Mouse (Mus musculus): ENCODE results near the gene Psmc4. TPM values are rescaled to one million over a fixed set of nuclear protein-coding genes. Genes with fewer than 3 reads are reported as not detected.

Psmc4 gene
- total and polyA plus RNA-seq, 3 experiments: 267 to 286 TPM; not detected in 1

GRCm38 (mm10) chr7:28010271-28010670, 39.6 kb downstream of the Psmc4 start:
- Histone ChIP-seq H3K4me1 (ENCODE audit: control insufficient read depth in 1 of 2, insufficient read depth in 2 of 2, low read length in 2 of 2) (peaks cover 0 to 8% of the 10 kb centered on the region in 2 experiments; a peak in 3 of 4 replicates), H3K9me3 (replicated peaks; ENCODE audit: insufficient read depth, low read length) (no peaks in the 10 kb centered on the region), H3K27ac (ENCODE audit: control insufficient read depth, low read depth, low read length) (no peak overlapping the region), H3K79me2 (ENCODE audit: control insufficient read depth, insufficient read depth, low read length, poor library complexity) (peaks cover 17% of the 10 kb centered on the region), H3K4me3 (ENCODE audit: control insufficient read depth in 1 of 2, insufficient read depth in 1 of 2, low read depth in 2 of 2, low read length in 2 of 2) (no peak overlapping the region), H3K36me3 (ENCODE audit: control insufficient read depth in 1 of 2, insufficient read depth in 2 of 2, low read length in 2 of 2) (no peaks in the 10 kb centered on the region; a peak in 1 of 4 replicates), H3K9ac (ENCODE audit: control insufficient read depth, low read depth, low read length, poor library complexity, severe bottlenecking) (no peak overlapping the region), H3K27me3 (ENCODE audit: control insufficient read depth in 1 of 2, insufficient read depth in 2 of 2, low read length in 2 of 2) (no peaks in the 10 kb centered on the region; a peak in 1 of 4 replicates)
- TF ChIP-seq GABPA (IDR thresholded peaks at IDR 0.05; ENCODE audit: low read depth, low read length) (no peak), POLR2AphosphoS2 (IDR thresholded peaks at IDR 0.05; ENCODE audit: low read length) (no peak), JUND (IDR thresholded peaks at IDR 0.05; ENCODE audit: low read depth, low read length) (no peak), ZMIZ1 (IDR thresholded peaks at IDR 0.05; ENCODE audit: low read depth, low read length) (no peak), E2F4 (IDR thresholded peaks at IDR 0.05; ENCODE audit: borderline replicate concordance, low read depth, low read length) (no peak), SMC3 (IDR thresholded peaks at IDR 0.05; ENCODE audit: low read depth, low read length) (no peak), ZC3H11A (IDR thresholded peaks at IDR 0.05; ENCODE audit: low read depth, low read length) (no peak), KAT2A (conservative IDR thresholded peaks at IDR 0.05; ENCODE audit: low read depth, low read length) (no peak)
- DNase-seq (ENCODE audit: low read depth, low spot score): no peak

Other genes with a start within 250 kb of the Psmc4 start
- 3.0 and 3.2 TPM in 2 replicates for gene Zfp626, start 242.9 kb downstream of the Psmc4 start, total RNA-seq (2012; rRNA removed)
- gene Zfp626, start 242.9 kb downstream of the Psmc4 start, polyA plus RNA-seq (2012; ENCODE audit: insufficient read depth in 1 of 2, insufficient read length in 2 of 2, low read depth in 1 of 2, low replicate concordance in 2 of 2, missing spikeins in 1 of 2): 1 to 10 TPM in 1 of 2 experiments, not detected in 1; 4.0 TPM
- gene Zfp59, start 211.5 kb downstream of the Psmc4 start, total RNA-seq (2012; rRNA removed): 6.0 and 6.9 TPM in 2 replicates
- 1 to 10 TPM in 1 of 2 experiments, not detected in 1; 4.6 TPM for gene Zfp59, start 211.5 kb downstream of the Psmc4 start, polyA plus RNA-seq (2012; ENCODE audit: insufficient read depth in 1 of 2, insufficient read length in 2 of 2, low read depth in 1 of 2, low replicate concordance in 2 of 2, missing spikeins in 1 of 2)
- gene Zfp607a, start 192.6 kb downstream of the Psmc4 start, total RNA-seq (2012; rRNA removed): 4.0 and 4.4 TPM in 2 replicates
- gene Zfp607a, start 192.6 kb downstream of the Psmc4 start, polyA plus RNA-seq (2012; ENCODE audit: insufficient read depth in 1 of 2, insufficient read length in 2 of 2, low read depth in 1 of 2, low replicate concordance in 2 of 2, missing spikeins in 1 of 2): 1 to 10 TPM in 1 of 2 experiments, not detected in 1; 2.4 TPM
- gene Zfp974, start 120.6 kb downstream of the Psmc4 start, total RNA-seq (2012; rRNA removed): 2.0 and 2.3 TPM in 2 replicates
- 1 to 10 TPM in 1 of 2 experiments, not detected in 1; 1.4 TPM for gene Zfp974, start 120.6 kb downstream of the Psmc4 start, polyA plus RNA-seq (2012; ENCODE audit: insufficient read depth in 1 of 2, insufficient read length in 2 of 2, low read depth in 1 of 2, low replicate concordance in 2 of 2, missing spikeins in 1 of 2)
- 9.7 and 10.6 TPM in 2 replicates for gene Zfp780b, start 70.9 kb downstream of the Psmc4 start, total RNA-seq (2012; rRNA removed)
- gene Zfp780b, start 70.9 kb downstream of the Psmc4 start, polyA plus RNA-seq (2012; ENCODE audit: insufficient read depth in 1 of 2, insufficient read length in 2 of 2, low read depth in 1 of 2, low replicate concordance in 2 of 2, missing spikeins in 1 of 2): 1 to 10 TPM in 1 of 2 experiments, not detected in 1; 4.5 TPM
- 5.1 and 5.2 TPM in 2 replicates for gene Zfp850, start 36.0 kb downstream of the Psmc4 start, total RNA-seq (2012; rRNA removed)
- gene Zfp850, start 36.0 kb downstream of the Psmc4 start, polyA plus RNA-seq (2012; ENCODE audit: insufficient read depth in 1 of 2, insufficient read length in 2 of 2, low read depth in 1 of 2, low replicate concordance in 2 of 2, missing spikeins in 1 of 2): 1 to 10 TPM in 1 of 2 experiments, not detected in 1; 3.3 TPM
- not detected in 2 replicates for gene Fcgbp, start 21.1 kb upstream of the Psmc4 start, total RNA-seq (2012; rRNA removed)
- not detected for gene Fcgbp, start 21.1 kb upstream of the Psmc4 start, polyA plus RNA-seq (2012; ENCODE audit: insufficient read depth in 1 of 2, insufficient read length in 2 of 2, low read depth in 1 of 2, low replicate concordance in 2 of 2, missing spikeins in 1 of 2)
- gene 9530053A07Rik, start 79.4 kb upstream of the Psmc4 start, total RNA-seq (2012; rRNA removed): not detected in 2 replicates
- not detected for gene 9530053A07Rik, start 79.4 kb upstream of the Psmc4 start, polyA plus RNA-seq (2012; ENCODE audit: insufficient read depth in 1 of 2, insufficient read length in 2 of 2, low read depth in 1 of 2, low replicate concordance in 2 of 2, missing spikeins in 1 of 2)
- gene Fbl, start 119.6 kb upstream of the Psmc4 start, total RNA-seq (2012; rRNA removed): 262 and 268 TPM in 2 replicates
- 100 to 1,000 TPM in 1 of 2 experiments, not detected in 1; 819 TPM for gene Fbl, start 119.6 kb upstream of the Psmc4 start, polyA plus RNA-seq (2012; ENCODE audit: insufficient read depth in 1 of 2, insufficient read length in 2 of 2, low read depth in 1 of 2, low replicate concordance in 2 of 2, missing spikeins in 1 of 2)
- 0.69 and 0.85 TPM in 2 replicates for gene Dyrk1b, start 129.4 kb upstream of the Psmc4 start, total RNA-seq (2012; rRNA removed)
- gene Dyrk1b, start 129.4 kb upstream of the Psmc4 start, polyA plus RNA-seq (2012; ENCODE audit: insufficient read depth in 1 of 2, insufficient read length in 2 of 2, low read depth in 1 of 2, low replicate concordance in 2 of 2, missing spikeins in 1 of 2): under 1 TPM in 1 of 2 experiments, not detected in 1; 0.89 TPM
- not detected in 2 replicates for gene Eid2, start 217.8 kb upstream of the Psmc4 start, total RNA-seq (2012; rRNA removed)
- not detected for gene Eid2, start 217.8 kb upstream of the Psmc4 start, polyA plus RNA-seq (2012; ENCODE audit: insufficient read depth in 1 of 2, insufficient read length in 2 of 2, low read depth in 1 of 2, low replicate concordance in 2 of 2, missing spikeins in 1 of 2)
- 3.2 TPM in 2 replicates for gene Eid2b, start 227.6 kb upstream of the Psmc4 start, total RNA-seq (2012; rRNA removed)
- 1 to 10 TPM in 1 of 2 experiments, not detected in 1; 5.3 TPM for gene Eid2b, start 227.6 kb upstream of the Psmc4 start, polyA plus RNA-seq (2012; ENCODE audit: insufficient read depth in 1 of 2, insufficient read length in 2 of 2, low read depth in 1 of 2, low replicate concordance in 2 of 2, missing spikeins in 1 of 2)
- gene Selenov, start 241.1 kb upstream of the Psmc4 start, total RNA-seq (2012; rRNA removed): not detected in 2 replicates
- not detected for gene Selenov, start 241.1 kb upstream of the Psmc4 start, polyA plus RNA-seq (2012; ENCODE audit: insufficient read depth in 1 of 2, insufficient read length in 2 of 2, low read depth in 1 of 2, low replicate concordance in 2 of 2, missing spikeins in 1 of 2)